Mouse (Mus musculus) neural tube, postnatal 0 days (tissue): Measurements from ENCODE around the gene Cldn34c3. TPM values are rescaled to one million over a fixed set of nuclear protein-coding genes. Genes with fewer than 3 reads are reported as not detected.

Experiments used
- polyA plus RNA-seq: library from polyadenylated mRNA; unstranded; fragments of >200 nt; fragmentation: Nextera tagmentation; extraction: Ambion mirVana; gene quantifications from 2 replicates; pipeline ENCODE4 v1.2.1, GENCODE M21; 2015

Gene Cldn34c3
- not detected in 2 replicates for polyA plus RNA-seq

DNA sequence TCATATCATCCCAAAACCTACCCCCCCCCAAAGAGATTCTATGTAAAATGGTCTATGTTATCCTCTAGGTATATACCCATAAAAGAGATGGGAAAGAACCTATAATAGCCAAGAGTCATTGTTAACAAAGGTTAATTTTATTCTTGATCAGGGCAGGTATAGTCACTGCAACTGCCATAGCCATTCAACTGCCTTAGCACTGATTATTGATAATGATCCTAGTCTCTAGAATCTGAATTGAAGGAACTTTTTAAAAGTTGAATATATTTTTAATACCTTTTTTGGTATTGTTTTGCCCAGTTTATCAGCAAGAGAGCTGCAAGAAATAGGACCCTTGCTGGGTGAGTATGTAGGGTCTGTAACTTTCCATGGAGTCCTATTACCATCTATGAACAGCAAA lies at the start of gene Cldn34c3:
Gene Cldn34c3, plus strand, starts transcription at position 301 of the 400 bp plus-strand sequence.

Other genes with a start within 250 kb of the Cldn34c3 start
- not detected in 2 replicates for gene Cldn34c2, start 212.0 kb upstream of the Cldn34c3 start, polyA plus RNA-seq
- not detected in 2 replicates for gene Gm17467, start 88.9 kb upstream of the Cldn34c3 start, polyA plus RNA-seq